Comparison of ENCODE assay signal across 13 mouse cellular contexts in genomic region chr13:41423463-41424074, GRCm38 (mm10).
A peak's percentile ranks its signal among the peaks of the same experiment; 100 is the strongest.
DNase-seq lines count a peak whose midpoint lies in the region; ATAC-seq and TF ChIP-seq lines count a peak whose summit lies in the region.
"Had no signal": no experiment of that assay in that cellular context is flagged by ENCODE, and none has a peak within 500 bp of the region (broad histone marks: within the 10 kb centered on the region; RNA-seq: fewer than 3 reads in every experiment).

No protein-coding gene starts in this region.

- H3K27me3 ChIP-seq in liver, embryonic 13.5 days, result no peaks in the 10 kb centered on the region
- no peaks in the 10 kb centered on the region for H3K27me3 ChIP-seq in stomach, postnatal 0 days (ENCODE audit: control insufficient read depth, insufficient read depth, low read length)
- H3K27me3 ChIP-seq: limb, embryonic 12.5 days had no signal

- no peak overlapping the region for H3K27ac ChIP-seq in liver, embryonic 13.5 days
- peak overlapping the region; percentile 65 for H3K27ac ChIP-seq in stomach, postnatal 0 days (replicated peaks)
- H3K27ac ChIP-seq: heart, embryonic 15.5 days; limb, embryonic 12.5 days had no signal

- 0 out of 2 replicates have a peak, but pooled peaks cover 2% of the 10 kb centered on the region for H3K4me1 ChIP-seq in liver, embryonic 13.5 days (replicated peaks)
- 0 out of 2 replicates have a peak, but pooled peaks cover 4% of the 10 kb centered on the region for H3K4me1 ChIP-seq in stomach, postnatal 0 days (replicated peaks; ENCODE audit: control insufficient read depth, insufficient read depth)

- no peak overlapping the region for H3K9ac ChIP-seq in liver, embryonic 13.5 days
- H3K9ac ChIP-seq in stomach, postnatal 0 days (ENCODE audit: low read length), result no peak overlapping the region
- H3K9ac ChIP-seq: forebrain, postnatal 0 days; heart, embryonic 15.5 days; limb, embryonic 12.5 days had no signal

- WGBS in liver, embryonic 13.5 days (ENCODE audit: insufficient replicate concordance), result 64% methylated on average over 10 of the region's 10 CpGs
- 49% methylated on average over 10 of the region's 10 CpGs for WGBS in stomach, postnatal 0 days

- peak; percentile 50; the same call in 1 of the 2 replicates for ATAC-seq in liver, embryonic 13.5 days (ENCODE audit: low read depth)
- peak; percentile 96 for ATAC-seq in stomach, postnatal 0 days (ENCODE audit: low FRiP score, low TSS enrichment)
- ATAC-seq: forebrain, postnatal 0 days had no signal

- TF ChIP-seq EP300 in stomach, postnatal 0 days (optimal IDR thresholded peaks at IDR 0.05), result no peak

- TF ChIP-seq CTCF in stomach, postnatal 0 days (IDR thresholded peaks at IDR 0.05; ENCODE audit: low read depth), result no peak; the same call in 1 of the 2 replicates

- H3K4me2 ChIP-seq in liver, embryonic 13.5 days, result no peak overlapping the region
- no peak overlapping the region for H3K4me2 ChIP-seq in stomach, postnatal 0 days (replicated peaks; ENCODE audit: low read depth)
- H3K4me2 ChIP-seq: heart, embryonic 15.5 days; limb, embryonic 12.5 days had no signal

- no peaks in the 10 kb centered on the region for H3K9me3 ChIP-seq in liver, embryonic 13.5 days (replicated peaks)
- no peaks in the 10 kb centered on the region for H3K9me3 ChIP-seq in stomach, postnatal 0 days (ENCODE audit: control insufficient read depth, low read length)
- H3K9me3 ChIP-seq: heart, embryonic 15.5 days; limb, embryonic 12.5 days had no signal

- no peak overlapping the region for H3K4me3 ChIP-seq in liver, embryonic 13.5 days (replicated peaks)
- no peak overlapping the region for H3K4me3 ChIP-seq in stomach, postnatal 0 days (ENCODE audit: low read depth, low read length)
- H3K4me3 ChIP-seq: heart, embryonic 15.5 days; limb, embryonic 12.5 days; myocyte had no signal

- DNase-seq in urinary bladder, adult 18-20 months (ENCODE audit: low spot score in 2 of 2), result peak; percentile 18 to 42
- no peak for DNase-seq in urinary bladder, postnatal 4 days (ENCODE audit: low spot score in 2 of 2)
- DNase-seq in kidney, adult 9 months, result peak; percentile 80
- DNase-seq in liver, embryonic 13.5 days, result no peak
- peak; percentile 81 for DNase-seq in stomach, postnatal 0 days (ENCODE audit: low spot score)
- no peak for DNase-seq in ovary, postnatal 36 days (ENCODE audit: low spot score)
- DNase-seq in Muller cell, postnatal 12 days (ENCODE audit: inconsistent ontology term), result no peak
- no peak for DNase-seq in gastrocnemius, postnatal 10 days
- DNase-seq: cerebellum, adult 9-11 months; forebrain, postnatal 0 days had no signal

- no peaks in the 10 kb centered on the region for H3K36me3 ChIP-seq in liver, embryonic 13.5 days
- H3K36me3 ChIP-seq in stomach, postnatal 0 days (ENCODE audit: control insufficient read depth, insufficient read depth, low read length), result no peaks in the 10 kb centered on the region
- H3K36me3 ChIP-seq: heart, embryonic 15.5 days; limb, embryonic 12.5 days had no signal

Comparison
In these comparisons a context has a peak if more than half of its experiments do, and no peak if none do; other contexts are left out.
1. DNase-seq: peak in urinary bladder, adult 18-20 months (2 of 2), kidney, adult 9 months (single experiment) and stomach, postnatal 0 days (single experiment); none in urinary bladder, postnatal 4 days (0 of 2), liver, embryonic 13.5 days (single experiment), ovary, postnatal 36 days (single experiment), Muller cell, postnatal 12 days (single experiment) and gastrocnemius, postnatal 10 days (single experiment).